Mouse (Mus musculus) A20 (cell line): ENCODE measurements at regions not wholly inside any gene's neighbourhood (a gene's known extent, or its start where the extent isn't known, plus 50 kb on each side); places are given as distances from the start of the nearest gene placed in this dataset.

Experiments
- DNase-seq: peaks from one replicate; pipeline ENCODE4 v3.0.0-alpha.2; 2011; ENCODE audit warnings: low read depth, low spot score

DNA sequence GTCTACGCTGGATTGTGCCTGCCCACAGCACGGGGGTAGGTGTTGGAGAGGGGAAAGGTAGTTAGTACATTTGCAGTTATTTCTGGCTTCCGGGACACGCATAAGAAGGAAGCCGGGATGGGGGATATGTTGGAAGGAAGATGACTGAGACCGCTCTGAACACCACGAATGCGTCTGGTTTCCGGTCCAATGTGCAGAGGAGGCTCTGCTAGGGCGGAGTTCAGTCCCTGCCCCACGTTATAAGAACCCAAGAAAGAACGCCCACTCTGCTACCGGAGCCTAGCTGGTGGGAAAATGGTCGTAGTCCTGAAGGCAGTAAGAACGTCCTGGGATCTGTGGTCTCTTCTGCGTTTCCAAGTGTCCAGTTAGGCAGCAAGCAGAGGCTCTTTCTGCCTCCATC is 104.1 kb downstream of the Sox9 start:
- DNase-seq = no peak

DNA sequence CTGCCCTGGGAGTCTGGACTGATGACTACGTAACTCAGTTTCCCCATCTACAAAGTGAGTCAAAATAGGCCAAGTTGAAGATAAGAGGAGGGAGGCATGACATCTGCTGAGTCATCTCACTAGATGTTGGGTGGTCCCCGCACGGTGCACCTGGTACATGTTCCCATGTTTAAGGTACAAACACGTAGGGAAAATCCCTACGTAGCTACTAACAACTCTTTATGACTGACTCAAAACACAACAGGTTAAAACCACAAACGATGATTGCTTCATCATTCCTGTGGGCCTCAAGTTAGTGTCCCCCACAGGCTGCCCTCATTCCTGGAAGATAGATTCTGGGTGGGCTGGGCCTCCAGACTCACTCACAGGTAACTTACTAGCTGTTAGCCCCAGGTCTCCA is 107.7 kb downstream of the Sox9 start:
- no peak for DNase-seq

DNA sequence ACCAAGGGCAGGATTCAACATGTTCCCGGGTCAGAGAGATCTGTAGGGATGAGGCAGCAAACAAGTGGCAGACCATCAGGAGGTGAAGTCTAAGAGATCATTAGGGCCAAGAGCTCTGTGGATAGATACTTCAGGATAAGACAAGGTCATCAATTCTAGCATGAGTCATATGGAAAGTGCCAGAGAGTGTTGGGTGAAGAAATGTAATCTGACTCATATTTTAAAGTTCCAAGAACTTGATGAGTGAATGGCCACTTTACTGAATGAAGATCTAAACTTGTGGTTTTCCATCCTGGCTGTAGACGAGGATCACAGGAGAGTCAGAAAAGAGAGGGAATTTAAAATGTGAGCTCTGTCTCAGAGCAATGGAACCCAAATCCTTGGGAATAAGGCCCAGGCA is 115.6 kb downstream of the Sox9 start:
- no peak for DNase-seq

DNA sequence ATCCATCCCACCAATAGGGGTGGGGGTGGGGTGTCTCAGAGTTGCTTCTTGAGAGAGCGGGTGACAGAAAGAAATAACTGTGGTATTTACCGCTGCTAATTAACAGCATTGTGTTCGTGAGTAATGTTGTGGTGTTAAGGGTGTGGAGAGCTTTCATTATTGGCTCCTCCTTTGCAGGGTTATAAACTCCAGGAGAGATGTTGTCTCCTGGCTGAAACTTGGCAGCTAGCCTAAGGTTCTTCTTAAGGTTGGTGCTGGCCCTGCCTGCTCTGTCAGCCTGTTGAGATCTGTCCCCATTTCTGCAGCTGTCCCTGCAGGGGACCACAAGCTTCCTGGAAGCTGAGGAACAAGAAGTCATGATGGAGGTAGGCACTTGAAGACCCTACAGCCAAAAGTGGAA is 120.6 kb downstream of the Sox9 start:
- DNase-seq = no peak

DNA sequence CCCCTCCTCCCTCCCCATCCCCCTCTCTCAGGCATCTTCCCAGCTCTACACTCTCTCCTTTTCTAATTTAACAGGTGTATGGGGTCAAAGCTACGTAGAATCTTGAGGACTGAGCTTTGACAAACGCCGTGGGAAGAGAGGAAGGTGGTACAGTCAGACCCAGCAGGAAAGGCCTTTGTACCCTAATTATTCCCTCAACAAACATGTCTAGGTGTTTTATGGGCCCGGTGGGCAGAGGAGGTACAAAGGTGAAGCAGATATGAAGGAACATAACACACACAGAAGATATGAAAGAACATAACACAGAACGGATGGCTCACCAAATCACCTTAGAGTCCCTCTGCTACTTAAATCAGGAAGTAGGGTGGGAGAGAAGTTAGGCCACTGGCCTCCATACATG is 128.3 kb downstream of the Sox9 start:
- no peak for DNase-seq

DNA sequence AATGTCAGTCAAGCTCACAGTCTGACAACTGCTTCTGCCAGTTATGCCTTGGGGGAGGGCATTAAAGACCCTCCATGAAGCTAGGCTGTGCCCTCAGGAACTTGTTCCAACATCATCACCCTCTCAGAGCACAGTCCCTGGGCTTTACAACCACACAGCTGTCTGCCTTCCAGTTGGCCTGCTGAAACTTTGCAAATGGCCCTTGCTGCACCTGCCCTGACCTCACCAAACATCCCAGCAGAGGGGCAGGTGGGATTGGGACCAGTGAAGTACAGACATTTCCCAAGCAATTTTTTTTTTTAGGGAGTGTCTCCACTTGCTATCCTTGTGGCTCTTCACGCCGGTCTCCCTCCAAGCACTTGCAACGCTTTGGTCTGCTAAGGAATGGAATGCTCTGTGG is 130.9 kb downstream of the Sox9 start:
- DNase-seq = no peak

DNA sequence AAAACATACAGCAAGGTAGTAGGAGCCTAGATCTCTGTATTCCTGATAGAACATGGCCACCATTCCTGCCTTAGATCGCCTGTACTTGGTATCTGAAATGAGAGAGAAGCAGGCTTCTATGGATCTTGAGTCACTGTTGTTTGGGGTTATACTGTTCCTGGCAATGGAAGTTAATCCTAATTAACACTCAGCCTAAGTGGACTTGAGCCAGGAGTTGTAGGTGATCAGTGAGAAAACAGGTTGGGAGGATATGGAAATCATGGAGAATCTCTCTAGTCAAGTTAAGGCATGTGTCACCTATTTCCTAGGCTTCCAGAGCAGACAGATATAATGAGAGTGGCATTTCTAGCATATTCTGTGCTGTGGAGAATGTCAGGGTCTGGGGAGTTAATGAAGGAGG is 134.9 kb downstream of the Sox9 start:
- DNase-seq = no peak

DNA sequence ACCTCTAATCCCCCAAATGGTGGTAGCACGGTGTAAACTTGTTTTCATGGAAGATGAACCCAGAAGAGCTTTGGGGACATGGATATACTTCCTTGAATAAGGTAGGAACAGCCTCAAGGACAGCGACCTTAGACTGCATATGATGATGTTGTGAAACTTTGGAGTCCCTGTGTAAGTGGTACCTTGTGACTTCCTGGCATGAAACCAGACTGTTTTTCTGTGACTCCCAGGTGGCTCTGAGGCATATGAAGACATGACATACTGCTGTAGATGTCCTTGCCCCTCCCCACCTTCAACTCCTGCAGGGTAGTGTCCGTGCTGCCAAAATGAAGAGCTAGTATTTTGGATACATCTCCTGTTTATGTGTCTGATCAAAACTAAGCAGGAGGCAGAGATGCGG is 138.1 kb downstream of the Sox9 start:
- DNase-seq = no peak

DNA sequence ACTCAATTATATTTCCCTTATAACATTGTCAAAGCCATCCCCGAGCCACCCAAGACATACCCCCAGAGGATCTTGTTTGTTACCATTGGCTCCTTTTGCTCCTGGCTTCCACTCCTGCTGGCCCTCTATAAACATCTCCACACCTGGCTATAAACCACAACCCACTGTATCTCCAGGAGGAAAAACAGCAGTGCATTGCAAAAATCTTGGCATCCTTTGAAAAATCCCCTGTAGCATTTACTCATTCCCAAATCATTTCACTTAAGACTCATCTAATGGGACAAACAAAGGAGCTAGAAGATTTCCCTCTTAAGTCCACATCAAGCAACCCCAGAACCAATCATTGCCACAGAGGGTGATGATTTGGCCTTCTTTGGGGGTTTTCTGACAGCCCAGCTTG is 142.6 kb downstream of the Sox9 start:
- DNase-seq = no peak

DNA sequence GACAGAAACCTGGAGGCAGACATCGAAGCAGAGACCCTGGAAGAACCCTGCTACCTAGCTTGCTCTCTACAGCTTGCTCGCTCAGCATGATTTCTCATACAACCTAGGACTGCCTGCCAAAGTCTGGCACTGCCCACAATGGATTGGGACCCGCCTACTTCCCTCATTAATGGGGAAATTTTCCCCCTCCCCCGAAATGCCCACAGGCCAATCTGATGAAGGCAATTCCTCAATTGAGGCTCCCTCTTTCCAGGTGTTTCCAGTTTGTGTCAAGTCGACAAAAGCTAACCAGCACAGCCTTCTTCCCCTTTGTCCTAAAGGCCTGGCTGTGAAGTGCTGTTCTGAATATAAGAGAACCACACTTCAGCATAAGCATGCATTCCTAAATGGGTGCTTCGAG is 143.1 kb downstream of the Sox9 start:
- DNase-seq = no peak

DNA sequence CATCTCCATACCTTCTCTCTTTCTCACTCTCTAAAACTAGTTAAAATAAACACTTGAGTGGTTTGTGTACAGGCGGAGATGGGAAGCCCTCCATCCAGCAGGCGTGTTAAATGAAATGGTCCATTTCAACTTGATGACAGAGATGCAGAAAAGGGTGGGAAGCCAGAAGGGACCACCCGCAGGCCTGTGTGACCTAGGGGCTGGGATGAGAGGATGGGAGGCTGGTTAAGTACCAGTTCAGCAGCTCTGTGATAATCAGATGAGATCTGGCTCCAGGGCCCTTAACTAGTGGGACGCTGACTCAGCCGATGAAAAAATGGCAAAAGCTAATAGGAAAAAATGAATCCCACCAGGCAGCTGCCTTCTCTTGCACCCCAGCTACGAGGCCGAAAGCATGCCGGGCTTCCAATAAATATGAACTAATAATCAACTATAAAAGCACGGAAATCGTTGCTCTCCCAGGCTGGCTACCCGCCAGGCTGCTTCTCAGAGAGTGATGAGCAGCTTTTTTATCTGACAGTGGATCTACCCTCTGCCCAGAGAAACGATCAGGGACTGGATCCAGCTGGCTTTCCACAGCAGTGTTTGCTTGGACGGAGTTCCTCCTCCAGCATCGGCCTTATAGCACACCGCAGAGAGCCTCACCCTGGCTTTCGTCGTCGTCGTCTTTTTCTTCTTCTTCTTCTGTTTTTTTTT is 144.5 kb downstream of the Sox9 start:
- no peak for DNase-seq

DNA sequence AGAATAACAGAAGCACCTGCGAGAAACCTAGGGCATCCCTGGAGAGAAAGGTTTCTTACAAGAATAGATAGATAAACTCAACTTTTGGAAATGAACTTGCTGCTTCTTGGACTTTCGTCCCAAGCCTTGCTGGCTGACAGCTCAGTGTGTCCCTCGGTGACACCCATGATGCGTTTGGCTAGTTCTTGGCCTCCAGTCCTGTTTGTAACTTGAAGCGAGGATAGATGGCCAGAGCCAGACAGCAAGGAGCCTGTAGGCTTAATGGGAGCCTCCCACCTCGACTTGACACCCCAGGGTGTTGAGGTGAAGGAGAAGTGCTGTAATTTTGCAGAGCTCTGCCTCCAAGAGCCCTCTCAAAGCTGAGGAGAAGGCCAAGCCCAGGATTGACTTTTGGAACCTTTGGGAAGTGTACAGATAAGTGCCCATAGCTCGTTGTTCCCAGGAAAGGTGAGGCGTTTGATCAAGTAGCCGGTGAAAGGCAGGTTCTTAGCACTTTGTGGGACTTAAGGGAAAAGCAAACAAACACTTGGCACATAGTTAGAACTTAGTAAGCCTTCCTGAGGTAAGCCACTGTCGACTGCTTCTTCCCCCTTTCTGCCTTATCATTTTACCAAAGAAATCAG is 148.3 kb downstream of the Sox9 start:
- DNase-seq = no peak

DNA sequence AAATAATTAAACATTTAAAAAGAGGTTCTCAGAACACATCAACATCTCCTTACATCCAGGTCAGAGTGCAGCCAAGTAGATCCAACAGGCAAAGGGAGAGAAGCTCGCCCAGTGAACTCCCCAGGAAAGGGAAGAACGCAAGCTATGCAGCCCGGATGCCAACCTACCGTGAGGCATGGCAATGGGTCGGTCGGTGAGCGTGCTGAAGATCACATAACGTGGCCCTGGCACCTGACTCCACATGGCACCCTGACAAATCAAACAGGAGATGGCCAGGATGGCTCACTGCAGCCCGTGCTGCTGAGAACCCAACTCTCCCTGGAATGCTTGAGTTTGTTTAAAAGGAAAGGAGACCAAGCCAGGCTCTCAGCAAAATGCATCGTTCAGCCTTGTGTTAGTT is 156.0 kb downstream of the Sox9 start:
- DNase-seq = no peak

DNA sequence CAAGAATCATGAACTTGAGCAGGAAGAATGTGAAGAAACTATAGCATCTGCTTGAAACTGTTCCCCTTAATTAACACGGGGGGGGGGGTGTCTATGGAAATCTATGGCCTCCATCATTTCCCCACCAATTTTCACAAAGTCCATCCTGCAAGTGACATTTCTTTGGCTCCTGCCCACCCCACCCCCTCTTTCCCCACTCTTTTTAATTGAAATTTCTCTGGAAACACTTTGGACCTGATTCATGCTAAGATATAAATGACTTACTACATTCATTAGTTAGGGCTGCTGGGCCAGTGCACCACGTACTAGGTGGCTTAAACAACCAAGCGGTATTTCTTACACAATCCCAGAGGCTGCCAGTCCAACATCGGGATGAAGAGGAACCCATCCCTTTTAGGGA is 169.4 kb downstream of the Sox9 start:
- no peak for DNase-seq

DNA sequence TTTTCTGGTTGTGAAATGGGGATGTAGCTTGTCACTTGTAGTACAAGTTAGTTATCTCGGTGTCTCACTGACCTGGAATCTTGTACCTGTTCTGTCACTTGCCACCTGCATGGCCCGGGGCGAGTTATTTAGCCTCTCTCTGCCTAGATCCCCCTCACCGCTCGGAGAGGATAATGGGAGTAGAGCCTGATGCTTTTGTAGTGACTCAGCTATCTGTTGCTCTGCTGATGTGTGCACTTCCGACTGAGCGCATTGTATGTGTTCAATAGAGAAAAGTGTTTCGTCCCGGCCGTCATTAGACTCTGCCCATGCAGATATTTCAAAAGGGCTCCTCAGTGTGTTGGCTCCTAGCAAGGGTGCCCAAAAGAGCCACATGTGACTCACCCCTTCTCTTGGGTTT is 170.3 kb downstream of the Sox9 start:
- DNase-seq = no peak

DNA sequence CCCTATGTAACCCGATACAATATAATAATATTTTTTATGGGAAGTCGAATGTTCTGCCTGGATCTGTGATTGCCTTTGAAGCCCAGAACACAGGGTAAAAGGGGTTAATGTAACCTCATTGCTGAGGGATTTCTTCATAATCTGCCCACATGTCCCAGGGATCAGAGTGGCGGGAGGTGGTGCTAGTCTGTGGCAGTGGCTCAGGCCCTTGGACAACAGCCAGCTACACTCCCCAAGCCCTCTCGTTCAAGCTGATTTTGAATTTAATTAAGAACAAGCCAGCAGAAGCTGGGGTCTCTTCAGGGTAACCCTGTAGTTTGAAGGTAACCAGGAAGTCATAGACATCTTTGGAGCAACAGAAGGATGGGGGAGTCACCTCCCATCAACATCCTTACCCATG is 171.5 kb downstream of the Sox9 start:
- no peak for DNase-seq

DNA sequence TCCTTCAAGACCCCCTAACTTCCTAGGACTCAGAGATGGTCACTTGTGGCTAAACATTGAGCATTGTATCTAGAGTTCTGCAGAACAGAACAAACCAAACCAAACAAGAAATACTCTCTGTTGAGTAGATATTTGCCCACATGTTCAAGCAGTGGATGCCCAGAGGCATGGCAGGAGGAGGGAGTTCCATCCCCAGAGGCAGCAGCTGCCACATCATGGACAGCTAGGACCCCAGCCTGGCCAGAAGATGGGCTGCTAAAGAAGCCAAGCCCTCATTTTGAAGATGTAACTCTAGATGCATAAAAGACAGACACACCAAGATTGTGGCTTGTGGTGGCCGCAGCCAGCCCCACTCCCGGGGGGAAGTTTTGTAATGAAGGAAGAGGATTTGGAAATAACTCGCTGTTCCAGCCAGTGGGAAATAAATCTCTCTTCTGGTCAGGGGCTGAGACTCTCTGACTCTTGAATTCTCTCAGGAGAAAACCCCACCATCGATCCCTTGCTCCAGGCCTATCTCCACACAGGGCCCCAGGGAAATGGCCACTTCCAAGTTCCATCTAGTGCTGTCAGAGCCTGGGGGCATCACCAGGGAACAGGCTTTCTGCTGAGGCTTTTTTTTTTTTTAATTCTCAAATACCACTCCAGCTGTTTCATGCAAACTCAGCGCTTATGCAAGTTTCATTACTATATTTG is 174.9 kb downstream of the Sox9 start:
- DNase-seq = no peak

DNA sequence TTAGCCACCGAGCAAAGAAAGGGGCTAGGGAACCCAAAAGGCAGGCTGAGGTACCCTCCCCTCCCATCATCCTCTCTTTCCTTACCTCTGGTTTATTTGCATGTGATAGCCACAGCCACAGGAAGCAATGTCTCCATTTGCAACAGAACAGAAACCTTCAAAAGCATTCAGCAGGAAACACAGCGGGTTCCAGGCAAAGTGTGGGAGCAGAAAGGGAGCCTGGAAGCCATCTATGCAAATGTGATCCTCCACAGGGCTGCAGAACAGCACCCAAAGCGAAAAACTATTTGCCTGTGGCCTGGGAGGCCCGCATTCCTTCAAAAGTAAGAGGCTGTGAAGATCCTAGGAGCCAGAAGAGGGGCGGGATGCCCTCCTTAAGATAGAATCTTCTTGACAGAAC is 177.6 kb downstream of the Sox9 start:
- no peak for DNase-seq

DNA sequence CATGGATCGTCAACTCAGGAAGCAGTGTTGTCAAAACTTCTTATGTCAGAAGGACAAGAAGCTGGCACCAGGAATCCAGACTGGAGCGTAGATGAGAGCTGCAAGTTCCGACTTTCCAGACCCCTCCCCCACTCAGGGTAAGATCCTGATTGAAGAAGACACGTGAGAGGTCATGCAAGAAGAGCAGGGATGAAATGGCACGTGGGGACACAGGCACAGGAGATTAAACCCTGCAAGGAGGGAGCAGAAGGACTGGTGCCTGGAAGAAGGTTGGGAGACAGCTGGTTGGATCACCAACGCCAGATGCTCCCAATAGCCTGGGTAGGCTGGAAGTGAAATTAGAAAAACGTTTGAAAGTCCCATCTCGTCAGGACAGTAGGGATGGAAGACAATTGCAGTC is 191.3 kb downstream of the Sox9 start:
- no peak for DNase-seq

DNA sequence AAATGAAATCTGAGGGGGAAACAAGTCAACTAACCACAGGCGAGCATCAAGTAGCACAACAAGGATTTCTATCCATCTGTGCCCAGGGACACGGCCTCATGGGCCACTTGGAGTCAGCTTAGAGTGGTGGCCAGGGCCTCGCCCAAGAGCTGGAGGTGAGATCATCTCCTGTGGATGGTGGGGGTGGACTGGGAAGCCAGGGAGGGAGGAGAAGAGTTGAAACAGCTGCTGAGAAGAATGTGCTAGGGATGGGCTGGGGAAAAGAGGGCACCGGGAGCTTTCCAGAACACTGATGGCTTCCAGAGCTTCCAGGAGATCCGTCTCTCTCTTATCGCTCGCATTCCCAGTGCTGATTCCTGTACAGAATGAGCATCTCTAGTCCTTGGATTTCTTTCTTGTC is 192.9 kb downstream of the Sox9 start:
- DNase-seq = no peak

DNA sequence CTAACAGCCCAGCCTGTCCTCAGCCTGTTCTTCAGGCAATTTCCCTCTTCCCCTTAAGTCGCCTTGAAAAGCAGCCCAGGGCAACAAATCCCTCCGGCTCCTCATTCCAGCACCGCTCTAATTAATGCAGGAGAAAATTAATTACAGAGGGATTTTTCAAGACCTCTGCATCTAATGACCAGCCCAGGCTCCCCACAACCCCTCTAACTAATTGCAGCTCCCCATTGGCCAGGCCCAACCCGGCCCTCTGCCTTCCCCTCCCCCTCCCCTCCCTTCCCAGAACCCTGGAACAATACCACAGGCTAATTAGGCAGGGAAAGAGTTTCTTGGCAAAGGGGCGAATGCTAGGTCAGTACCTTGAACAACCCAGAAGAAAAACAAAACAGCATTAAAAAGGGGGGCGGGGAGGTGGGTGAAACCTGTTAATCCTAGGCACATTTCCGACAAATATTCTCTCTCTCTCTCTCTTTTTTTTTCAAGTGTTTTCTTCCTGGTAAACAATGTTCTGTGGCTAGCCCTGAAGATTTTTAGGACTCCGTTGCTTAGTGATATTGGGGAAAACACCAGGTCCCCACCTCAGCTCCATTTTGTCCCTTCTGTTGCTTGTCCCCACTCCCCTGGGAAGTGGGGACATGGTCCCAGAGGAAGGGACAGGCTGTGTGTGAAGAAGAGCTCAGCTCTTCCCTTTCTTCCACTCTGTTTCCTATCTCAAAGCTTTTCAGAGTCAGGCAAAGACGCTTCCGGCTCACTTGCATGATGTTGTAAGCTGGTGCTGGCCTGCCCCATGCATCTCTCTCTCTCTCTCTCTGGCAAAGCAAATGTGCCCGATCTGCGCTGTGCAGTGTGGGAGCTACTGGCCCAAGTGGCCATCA is 195.1 kb downstream of the Sox9 start:
- no peak for DNase-seq

DNA sequence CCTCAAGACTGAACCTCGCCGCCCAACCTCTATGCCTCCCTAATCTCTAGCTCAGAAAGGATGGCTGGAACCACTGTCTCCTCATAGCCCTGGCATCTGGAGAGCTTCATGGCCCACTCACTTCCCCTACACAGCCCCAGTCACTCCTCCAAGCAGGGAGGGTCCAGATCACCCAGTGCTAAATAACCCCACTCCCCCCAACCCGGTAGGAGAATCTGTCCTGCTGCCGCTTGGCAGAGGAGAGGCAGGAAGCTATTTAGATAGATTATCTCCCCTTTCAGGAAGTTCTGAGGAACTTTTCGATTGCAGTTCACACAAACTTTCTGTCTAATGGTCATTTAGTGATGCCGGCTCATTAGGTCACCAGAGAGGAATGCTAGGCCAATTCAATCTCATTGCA is 196.9 kb downstream of the Sox9 start:
- DNase-seq = no peak
